Mouse (Mus musculus) liver, embryonic 13.5 days (tissue): ENCODE measurements at regions not wholly inside any gene's neighbourhood (a gene's known extent, or its start where the extent isn't known, plus 50 kb on each side); places are given as distances from the start of the nearest gene placed in this dataset.

Experiments
- ATAC-seq: fragments of 200-750 bp; cut with Nextera tagmentation; 2 replicates; pipeline ENCODE4 v1.8.0; 2017; ENCODE audit warnings: low read depth, mild to moderate bottlenecking, moderate number of reproducible peaks, moderate library complexity
- DNase-seq: peaks from one replicate; pipeline ENCODE4 v3.0.0; 2022
- H3K27ac ChIP-seq: fragments of 300-500 bp; sonication (generic); 2 replicates; pipeline ENCODE4 v1.5.1; 2015; ENCODE audit warnings: moderate library complexity, mild to moderate bottlenecking, inconsistent platforms
- H3K27me3 ChIP-seq: fragments of 300-500 bp; sonication (generic); 2 replicates; pipeline ENCODE4 v1.6.1; 2015; ENCODE audit warnings: mild to moderate bottlenecking, inconsistent platforms
- H3K36me3 ChIP-seq: fragments of 300-500 bp; sonication (generic); 2 replicates; pipeline ENCODE4 v1.6.1; 2015; ENCODE audit warnings: mild to moderate bottlenecking, inconsistent platforms
- H3K4me1 ChIP-seq: fragments of 300-500 bp; sonication (generic); replicated peaks from 2 replicates; pipeline ENCODE4 v1.6.1; 2015; ENCODE audit warnings: inconsistent platforms
- H3K4me2 ChIP-seq: fragments of 300-500 bp; sonication (generic); 2 replicates; pipeline ENCODE4 v1.6.1; 2015; ENCODE audit warnings: inconsistent platforms, mild to moderate bottlenecking, moderate library complexity
- H3K4me3 ChIP-seq: fragments of 300-500 bp; sonication (generic); replicated peaks from 2 replicates; pipeline ENCODE4 v1.5.1; 2015; ENCODE audit warnings: mild to moderate bottlenecking, inconsistent platforms
- H3K9ac ChIP-seq: fragments of 300-500 bp; sonication (generic); 2 replicates; pipeline ENCODE4 v1.6.1; 2015; ENCODE audit warnings: mild to moderate bottlenecking, inconsistent platforms
- H3K9me3 ChIP-seq: fragments of 300-500 bp; sonication (generic); replicated peaks from 2 replicates; pipeline ENCODE4 v1.6.1; 2016; ENCODE audit warnings: inconsistent platforms
- WGBS: fragments of 180-500 bp; shearing (Covaris S2); methylation state at CpG from one replicate; pipeline ENCODE4 v1.1.7; 2015; ENCODE audit not compliant: insufficient replicate concordance; 5-methylcytosine and 5-hydroxymethylcytosine counted together

DNA sequence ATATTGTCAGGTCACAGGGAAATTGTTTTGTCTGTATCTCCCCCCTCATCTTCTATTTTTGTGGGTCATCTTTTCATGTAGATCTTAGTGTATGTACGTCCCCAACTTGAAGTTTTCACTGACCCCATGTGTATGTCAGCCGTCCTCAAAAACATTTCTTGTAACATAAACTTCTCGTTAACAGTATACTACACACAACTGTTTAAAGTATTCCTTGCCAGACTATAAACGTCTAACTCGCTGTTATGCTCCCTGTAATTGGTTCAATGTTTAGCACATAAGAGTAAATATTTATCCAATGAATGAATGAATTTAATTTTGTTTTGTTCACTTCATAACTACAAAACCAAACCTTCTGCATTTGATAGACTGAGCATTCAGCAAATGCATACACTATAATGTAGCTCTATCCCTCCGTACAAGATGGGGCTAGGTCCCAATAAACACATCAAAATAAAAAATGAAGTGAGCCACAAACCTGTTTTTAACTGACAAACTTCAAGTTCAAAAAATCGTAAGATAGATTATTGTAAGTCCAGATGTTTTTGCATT lies 67.3 kb downstream of the Mgst1 start:
- no peak overlapping the region for H3K9ac ChIP-seq
- no peaks in the 10 kb centered on the region for H3K4me1 ChIP-seq
- WGBS = 67% methylated on average over 7 of the region's 7 CpGs
- no peak overlapping the region for H3K4me2 ChIP-seq
- no peak overlapping the region for H3K27ac ChIP-seq
- DNase-seq (no peak), ATAC-seq (no peak)
- no peak overlapping the region for H3K4me3 ChIP-seq
- no peaks in the 10 kb centered on the region for H3K27me3 ChIP-seq
- peaks cover 5% of the 10 kb centered on the region; the same call in 1 of the 2 replicates for H3K9me3 ChIP-seq
- no peaks in the 10 kb centered on the region for H3K36me3 ChIP-seq

DNA sequence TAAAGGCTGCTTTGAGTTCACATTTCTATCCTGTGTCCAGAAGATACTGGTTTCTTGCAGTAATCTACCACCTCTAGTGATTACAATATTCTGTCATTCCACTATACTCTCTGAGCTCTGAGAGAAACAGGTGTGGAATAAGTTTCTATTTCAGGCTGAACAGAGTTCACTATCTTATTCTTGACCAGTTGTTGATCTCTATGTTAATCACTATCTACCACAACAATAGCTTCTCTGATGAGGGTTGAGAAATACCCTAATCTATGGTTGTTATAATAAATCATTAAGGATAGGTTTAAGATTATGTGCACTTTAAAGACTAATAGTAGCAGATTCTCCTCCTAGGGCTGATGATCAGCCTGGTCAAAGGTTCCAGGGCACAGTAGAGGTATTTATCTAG lies 75.1 kb downstream of the Mgst1 start:
- no peaks in the 10 kb centered on the region for H3K36me3 ChIP-seq
- H3K4me1 ChIP-seq = no peaks in the 10 kb centered on the region
- no peak overlapping the region for H3K4me3 ChIP-seq
- no peaks in the 10 kb centered on the region for H3K27me3 ChIP-seq
- no peak overlapping the region for H3K4me2 ChIP-seq
- ATAC-seq (no peak), DNase-seq (no peak)
- H3K27ac ChIP-seq = no peak overlapping the region
- H3K9me3 ChIP-seq = peaks cover 5% of the 10 kb centered on the region; the same call in 1 of the 2 replicates
- no peak overlapping the region for H3K9ac ChIP-seq

DNA sequence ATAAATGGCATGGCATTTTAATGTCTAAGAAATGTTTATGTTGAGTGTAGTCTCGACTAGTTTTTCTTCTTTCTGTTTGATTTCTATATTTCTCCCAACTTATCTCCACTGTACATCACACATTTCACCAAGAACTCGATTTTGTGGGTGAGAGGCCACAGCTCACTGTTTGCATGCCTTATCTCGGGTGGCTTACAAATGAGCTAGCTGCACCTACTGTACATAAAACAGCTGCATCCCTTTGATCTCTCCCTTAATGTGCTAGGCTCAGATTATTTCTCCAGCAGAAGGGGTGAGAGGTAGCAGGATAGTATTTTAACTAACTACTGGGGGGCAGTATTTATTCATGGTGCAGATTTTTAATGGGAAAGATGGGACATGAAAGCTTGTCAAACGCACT lies 92.3 kb downstream of the Mgst1 start:
- no peaks in the 10 kb centered on the region for H3K9me3 ChIP-seq
- no peak overlapping the region for H3K4me2 ChIP-seq
- 40% methylated on average over 4 of the region's 4 CpGs for WGBS
- no peak for ATAC-seq
- no peaks in the 10 kb centered on the region for H3K4me1 ChIP-seq
- no peak for DNase-seq
- no peak overlapping the region for H3K9ac ChIP-seq
- no peak overlapping the region for H3K4me3 ChIP-seq
- no peak overlapping the region for H3K27ac ChIP-seq
- H3K27me3 ChIP-seq = no peaks in the 10 kb centered on the region
- H3K36me3 ChIP-seq = no peaks in the 10 kb centered on the region

DNA sequence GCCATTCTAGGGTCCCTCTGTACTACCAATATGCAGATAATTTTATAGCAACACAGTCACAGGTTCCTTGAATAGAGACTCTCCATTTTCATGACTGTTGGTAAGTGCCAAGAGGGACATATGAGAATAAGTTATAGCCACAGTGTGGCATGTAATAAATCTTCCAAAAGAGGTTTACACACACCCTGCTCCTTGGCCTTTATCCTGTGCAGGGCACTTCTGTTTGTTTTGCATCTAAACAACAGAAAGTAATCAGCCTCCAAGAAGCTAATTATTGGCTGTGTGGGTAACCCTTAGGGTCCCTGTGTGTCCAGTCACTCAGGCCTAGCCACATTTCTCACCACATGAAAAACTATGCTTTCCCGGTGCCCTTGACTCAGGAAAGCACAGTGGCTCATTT lies 102.7 kb downstream of the Mgst1 start:
- no peak overlapping the region for H3K4me2 ChIP-seq
- no peak overlapping the region for H3K27ac ChIP-seq
- no peak overlapping the region for H3K4me3 ChIP-seq
- ATAC-seq (no peak), DNase-seq (no peak)
- no peaks in the 10 kb centered on the region for H3K27me3 ChIP-seq
- H3K4me1 ChIP-seq = no peaks in the 10 kb centered on the region
- no peaks in the 10 kb centered on the region; the same call in 1 of the 2 replicates for H3K9me3 ChIP-seq
- no peak overlapping the region for H3K9ac ChIP-seq
- WGBS = 57% methylated on average over 1 of the region's 1 CpGs
- no peaks in the 10 kb centered on the region for H3K36me3 ChIP-seq

DNA sequence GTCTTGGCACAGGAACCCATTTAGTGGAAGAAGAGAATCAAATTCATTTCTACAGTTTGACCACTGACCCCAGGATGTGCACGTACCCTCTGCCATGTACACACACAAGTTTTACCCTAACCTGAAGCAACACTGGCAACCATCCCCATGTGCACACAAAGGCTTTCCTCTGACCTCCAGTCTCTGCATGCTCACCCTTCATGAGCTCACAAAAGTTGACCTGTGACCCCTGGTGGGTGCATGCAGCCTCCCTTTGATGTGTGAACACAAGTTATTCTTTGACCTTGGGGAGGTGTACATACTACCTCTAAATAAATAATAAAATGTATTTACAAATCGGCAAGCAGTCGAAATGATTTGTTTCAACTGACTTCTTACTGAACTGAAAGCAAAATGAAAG lies 126.6 kb downstream of the Mgst1 start:
- Histone ChIP-seq H3K4me1 (no peaks in the 10 kb centered on the region), H3K27ac (no peak overlapping the region), H3K27me3 (no peaks in the 10 kb centered on the region), H3K9ac (no peak overlapping the region), H3K4me2 (no peak overlapping the region), H3K36me3 (no peaks in the 10 kb centered on the region), H3K9me3 (no peaks in the 10 kb centered on the region), H3K4me3 (no peak overlapping the region)
- no peak for DNase-seq
- 63% methylated on average over 3 of the region's 3 CpGs for WGBS
- ATAC-seq = peak; percentile 59
